Mouse (Mus musculus) spleen, adult 2 months (tissue): ENCODE data around the gene Metrn. TPM values are rescaled to one million over a fixed set of nuclear protein-coding genes. Genes with fewer than 3 reads are reported as not detected.

Experiments used
- DNase-seq, 2 experiments: peaks; one replicate each; pipeline versions ENCODE4 v3.0.0 to v3.0.0-alpha.2; 2012 to 2021; ENCODE audit warnings: low spot score in 2 of 2, low read depth in 1 of 2
- H3K27ac ChIP-seq: fragments of 200-500 bp; 2 replicates; pipeline ENCODE4 v1.5.1; 2012; ENCODE audit warnings: low read length, inconsistent platforms; ENCODE audit not compliant: insufficient read depth
- H3K27me3 ChIP-seq: fragments of 200-500 bp; 2 replicates; pipeline ENCODE4 v1.6.1; 2012; ENCODE audit warnings: mild to moderate bottlenecking, moderate library complexity, low read length, inconsistent platforms; ENCODE audit not compliant: control insufficient read depth, insufficient read depth
- H3K36me3 ChIP-seq: fragments of 200-500 bp; 2 replicates; pipeline ENCODE4 v1.6.1; 2012; ENCODE audit warnings: mild to moderate bottlenecking, low read length, inconsistent platforms; ENCODE audit not compliant: control insufficient read depth, insufficient read depth
- H3K4me1 ChIP-seq: fragments of 200-500 bp; 2 replicates; pipeline ENCODE4 v1.6.1; 2011; ENCODE audit warnings: inconsistent platforms; ENCODE audit not compliant: control insufficient read depth, insufficient read depth, insufficient read length
- H3K4me3 ChIP-seq: fragments of 200-500 bp; 2 replicates; pipeline ENCODE4 v1.5.1; 2011; ENCODE audit warnings: mild to moderate bottlenecking, inconsistent platforms; ENCODE audit not compliant: insufficient read depth, insufficient read length; ENCODE audit errors: extremely low read depth
- CTCF ChIP-seq: fragments of 200-500 bp; IDR thresholded peaks from 2 replicates; pipeline ENCODE4 v1.5.1; 2011; ENCODE audit warnings: mild to moderate bottlenecking, inconsistent platforms; ENCODE audit not compliant: insufficient read depth, insufficient read length, insufficient replicate concordance; ENCODE audit errors: extremely low read depth
- POLR2A ChIP-seq: fragments of 200-500 bp; IDR thresholded peaks from 2 replicates; pipeline ENCODE4 v1.6.1; 2011; ENCODE audit warnings: low read depth, low read length, inconsistent platforms
- WGBS: fragments of 180-500 bp; shearing (Covaris S2); methylation state at CpG from one replicate; pipeline ENCODE4 v1.1.7; 2018; 5-methylcytosine and 5-hydroxymethylcytosine counted together
- polyA plus RNA-seq: library from polyadenylated mRNA; depleted of rRNA; stranded (reverse); fragments of >200 nt; gene quantifications from 2 replicates; pipeline ENCODE4 v1.2.3, GENCODE M21; 2012

The Metrn gene
- polyA plus RNA-seq, 1 experiment, result 37.6 TPM

GRCm38 (mm10) chr17:25825984-25826570, 29.1 kb upstream of the Metrn start:
- Histone ChIP-seq H3K4me1 (peaks cover 21% of the 10 kb centered on the region), H3K4me3 (no peak overlapping the region), H3K27ac (no peak overlapping the region), H3K27me3 (no peaks in the 10 kb centered on the region), H3K36me3 (peaks cover 11% of the 10 kb centered on the region)
- TF ChIP-seq CTCF, result no peak
- no peak for TF ChIP-seq POLR2A
- DNase-seq, result no peak
- 96% methylated on average over 27 of the region's 27 CpGs for WGBS

GRCm38 (mm10) chr17:25825311-25825710, 28.4 kb upstream of the Metrn start:
- Histone ChIP-seq H3K4me1 (peaks cover 21% of the 10 kb centered on the region), H3K27me3 (no peaks in the 10 kb centered on the region; the same call in 1 of the 2 replicates), H3K36me3 (peaks cover 4% of the 10 kb centered on the region; the same call in 1 of the 2 replicates), H3K4me3 (no peak overlapping the region), H3K27ac (no peak overlapping the region)
- no peak for TF ChIP-seq POLR2A
- TF ChIP-seq CTCF, result no peak
- DNase-seq, result no peak
- 90% methylated on average over 6 of the region's 6 CpGs for WGBS

DNA sequence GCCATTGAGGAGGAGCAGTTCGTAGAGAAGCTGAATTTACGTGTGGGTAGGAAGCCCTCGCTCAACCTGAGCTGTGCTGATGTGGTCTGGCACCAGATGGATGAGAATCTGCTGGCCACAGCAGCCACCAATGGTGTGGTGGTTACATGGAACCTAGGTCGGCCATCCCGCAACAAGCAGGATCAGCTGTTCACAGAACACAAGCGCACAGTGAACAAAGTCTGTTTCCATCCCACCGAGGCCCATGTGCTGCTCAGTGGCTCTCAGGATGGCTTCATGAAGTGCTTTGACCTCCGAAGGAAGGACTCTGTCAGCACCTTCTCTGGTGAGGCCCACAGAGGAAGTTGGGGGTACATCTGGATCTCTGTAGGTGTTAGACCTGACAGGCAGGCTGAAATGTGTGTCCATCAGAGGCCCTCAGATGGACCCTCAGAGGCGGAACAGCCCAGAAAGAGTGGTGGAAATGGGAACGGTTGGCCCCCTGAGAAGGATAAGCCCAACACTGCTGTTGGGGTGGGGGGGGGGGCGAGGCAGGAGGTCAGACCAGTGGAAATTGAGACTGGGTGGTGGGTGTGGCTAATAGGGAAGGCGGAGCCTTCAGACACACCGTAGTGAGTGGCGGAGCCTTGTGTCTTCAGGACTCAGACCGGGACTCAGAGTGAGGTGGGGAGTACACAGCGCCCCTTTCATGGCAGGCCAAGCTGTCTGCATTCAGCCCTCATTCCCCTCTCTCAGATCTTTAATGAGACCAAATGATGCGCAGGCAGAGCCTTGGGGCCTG, 27.6 kb upstream of the Metrn start:
- no peak overlapping the region for H3K27ac ChIP-seq
- H3K4me3 ChIP-seq, result no peak overlapping the region
- peaks cover 20% of the 10 kb centered on the region for H3K4me1 ChIP-seq
- TF ChIP-seq CTCF, result no peak
- H3K27me3 ChIP-seq, result no peaks in the 10 kb centered on the region; the same call in 1 of the 2 replicates
- 79% methylated on average over 17 of the region's 17 CpGs for WGBS
- no peak for DNase-seq
- H3K36me3 ChIP-seq, result peaks cover 4% of the 10 kb centered on the region; the same call in 1 of the 2 replicates

DNA sequence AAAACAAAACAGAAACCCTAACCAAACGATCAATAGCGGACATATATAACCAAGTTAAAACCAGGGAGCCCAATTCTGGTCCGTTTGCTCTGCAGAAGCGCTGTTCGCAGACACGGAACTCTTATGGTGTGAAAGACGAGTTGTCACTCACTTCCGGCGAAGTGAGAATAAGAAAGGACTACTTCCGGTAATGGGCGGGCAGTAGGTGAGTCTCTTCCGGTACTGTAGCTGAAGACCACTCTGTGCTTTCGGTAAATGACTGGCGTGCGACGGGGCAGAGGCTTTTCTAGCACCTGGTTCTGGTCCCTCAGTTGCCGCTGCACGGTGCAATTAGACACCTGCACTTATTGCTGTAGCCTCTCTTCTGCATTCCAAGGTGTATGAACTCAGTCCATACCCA, 26.5 kb upstream of the Metrn start, which contains the start of gene Wdr24:
Gene Wdr24 (plus strand): TSS at position 176 of the 400 bp plus-strand sequence.
- peak; percentile 60; the same call in 1 of the 2 replicates for TF ChIP-seq POLR2A
- TF ChIP-seq CTCF, result no peak
- H3K4me1 ChIP-seq, result peaks cover 14% of the 10 kb centered on the region
- peak; percentile 69 to 86 for DNase-seq
- H3K27ac ChIP-seq, result peak within 1 kb of the TSS; percentile 50
- H3K36me3 ChIP-seq, result peaks cover 4% of the 10 kb centered on the region; the same call in 1 of the 2 replicates
- peaks cover 3% of the 10 kb centered on the region for H3K27me3 ChIP-seq
- WGBS, result under 1% methylated on average over 18 of the region's 18 CpGs
- peak within 1 kb of the TSS; percentile 85 for H3K4me3 ChIP-seq

DNA sequence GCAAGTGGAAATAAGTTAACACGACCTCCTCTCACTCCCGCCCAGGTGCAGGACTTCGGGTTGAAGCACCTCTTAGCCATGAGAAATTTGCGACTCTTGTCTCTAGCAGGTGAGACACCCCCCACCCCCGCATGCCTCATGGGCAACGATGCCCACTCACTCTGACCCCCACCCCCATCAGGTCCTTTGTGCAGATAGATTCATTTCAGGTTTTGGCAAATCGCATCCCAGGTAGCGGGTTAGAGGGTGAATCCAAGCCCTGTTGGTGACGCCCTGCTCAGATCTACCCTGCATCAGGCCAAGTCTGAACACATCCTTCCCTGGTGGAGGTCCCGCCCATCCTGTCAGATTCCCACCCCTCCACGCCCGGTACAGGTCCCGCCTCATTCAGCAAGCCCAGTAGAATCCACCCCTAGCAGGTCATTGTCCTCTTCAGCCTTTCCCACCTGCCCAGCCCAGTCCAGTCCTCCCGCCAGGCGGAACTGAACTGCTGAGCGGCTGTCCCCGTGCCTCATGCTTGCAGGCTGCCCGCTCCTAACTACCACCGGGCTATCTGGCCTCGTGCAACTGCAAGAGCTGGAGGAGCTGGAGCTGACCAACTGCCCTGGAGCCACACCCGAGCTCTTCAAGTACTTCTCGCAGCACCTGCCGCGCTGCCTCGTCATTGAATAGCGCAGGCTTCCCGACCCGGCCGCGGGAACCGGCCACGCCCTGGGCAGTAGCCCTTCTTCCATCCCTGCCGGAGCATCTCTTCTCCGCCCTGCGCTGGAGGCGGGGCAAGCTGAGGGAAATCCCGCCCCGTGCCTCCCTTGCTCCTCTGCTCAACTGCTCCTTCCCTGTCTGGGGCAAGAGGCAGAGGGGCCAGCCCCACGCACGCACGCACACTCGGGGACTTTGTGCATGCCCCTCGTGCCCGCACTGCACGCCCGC, 22.2 kb upstream of the Metrn start:
- no peak overlapping the region for H3K27ac ChIP-seq
- peaks cover 3% of the 10 kb centered on the region for H3K27me3 ChIP-seq
- TF ChIP-seq CTCF (no peak), POLR2A (no peak)
- H3K4me3 ChIP-seq, result no peak overlapping the region
- peaks cover 5% of the 10 kb centered on the region for H3K4me1 ChIP-seq
- no peak for DNase-seq
- 11% methylated on average over 46 of the region's 46 CpGs for WGBS
- no peaks in the 10 kb centered on the region for H3K36me3 ChIP-seq

GRCm38 (mm10) chr17:25817662-25818061, 20.7 kb upstream of the Metrn start:
- TF ChIP-seq CTCF (no peak), POLR2A (no peak)
- DNase-seq, result no peak
- Histone ChIP-seq H3K27ac (no peak overlapping the region), H3K4me1 (no peaks in the 10 kb centered on the region), H3K36me3 (no peaks in the 10 kb centered on the region), H3K4me3 (no peak overlapping the region), H3K27me3 (peaks cover 3% of the 10 kb centered on the region)
- WGBS, result 77% methylated on average over 11 of the region's 11 CpGs
